Mouse (Mus musculus) thymus, postnatal 4 days (tissue): ENCODE measurements around the gene Pcca.

Experiments used
- DNase-seq: peaks from one replicate; pipeline ENCODE4 v3.0.0; 2021

Gene Pcca

GRCm38 (mm10) chr14:122896106-122896505 is 362.0 kb downstream of the Pcca start:
- DNase-seq = no peak

- DNase-seq = no peak
These were observed 364.4 kb downstream of the Pcca start for GRCm38 (mm10) chr14:122898550-122898949.

GRCm38 (mm10) chr14:122900679-122901078 is 366.6 kb downstream of the Pcca start:
- no peak for DNase-seq

DNA sequence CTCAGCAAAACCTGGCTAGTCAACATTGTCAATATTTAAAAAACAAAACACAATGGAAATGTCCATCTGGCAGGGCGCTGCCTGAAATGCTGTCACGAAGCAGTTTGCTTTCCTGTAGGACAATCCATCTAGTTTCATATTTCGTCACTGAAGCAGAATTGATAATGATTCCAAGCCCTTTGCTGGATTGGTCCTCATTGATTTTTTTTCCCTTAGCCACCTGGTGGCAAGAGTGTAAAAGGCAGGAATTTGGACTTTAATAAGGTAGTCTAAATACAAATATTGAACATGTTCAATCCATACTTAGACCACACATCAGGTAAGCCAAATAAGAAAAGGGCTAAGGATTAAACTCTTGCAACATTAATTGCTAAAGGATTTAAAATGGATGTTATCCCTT is 367.1 kb downstream of the Pcca start:
- no peak for DNase-seq

GRCm38 (mm10) chr14:122901715-122902114 is 367.6 kb downstream of the Pcca start:
- no peak for DNase-seq

GRCm38 (mm10) chr14:122902136-122902535 is 368.0 kb downstream of the Pcca start:
- DNase-seq = peak; percentile 41

DNA sequence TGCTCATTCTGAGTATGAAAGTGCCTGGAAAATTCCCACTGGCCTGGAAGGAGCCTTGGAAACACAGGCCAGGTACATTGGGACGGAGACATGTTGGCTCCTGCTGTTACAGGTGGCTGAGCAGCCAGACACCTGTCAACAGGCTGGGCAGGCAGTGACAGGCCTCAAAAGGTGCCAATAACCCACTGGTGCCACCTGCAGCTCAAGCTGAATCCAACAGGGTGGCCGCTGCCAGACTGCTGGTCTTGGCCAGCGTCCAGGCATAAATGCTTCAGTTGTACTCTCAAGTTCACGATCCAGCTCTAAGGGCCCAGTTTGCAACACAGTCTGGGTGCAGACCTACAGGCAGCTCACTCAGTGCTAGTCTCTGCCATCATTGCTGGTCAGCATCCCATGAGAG is 368.8 kb downstream of the Pcca start:
- peak; percentile 19 for DNase-seq

DNA sequence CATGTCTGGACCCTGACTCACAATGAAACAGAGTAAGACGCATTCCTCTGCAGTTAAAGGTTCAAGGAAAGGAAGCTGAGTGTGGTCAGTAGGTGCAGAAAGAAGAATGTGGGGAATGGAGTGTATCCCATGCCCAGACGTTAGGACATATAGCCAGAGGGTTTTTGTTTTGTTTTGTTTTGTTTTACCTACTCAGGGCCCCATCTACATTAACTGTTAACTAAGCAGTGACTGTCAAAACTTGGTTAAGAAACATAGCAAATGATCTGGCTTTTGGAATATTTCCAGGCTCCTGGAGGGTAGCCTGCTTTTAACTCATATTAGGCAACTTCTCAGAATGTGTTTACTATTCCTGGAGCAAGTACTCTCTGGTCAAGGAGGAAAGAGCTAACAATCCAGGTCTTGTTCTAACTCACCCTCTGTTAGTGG is 369.8 kb downstream of the Pcca start:
- no peak for DNase-seq

GRCm38 (mm10) chr14:122905007-122905406 is 370.9 kb downstream of the Pcca start:
- no peak for DNase-seq

GRCm38 (mm10) chr14:122908075-122908474 is 374.0 kb downstream of the Pcca start:
- no peak for DNase-seq

DNA sequence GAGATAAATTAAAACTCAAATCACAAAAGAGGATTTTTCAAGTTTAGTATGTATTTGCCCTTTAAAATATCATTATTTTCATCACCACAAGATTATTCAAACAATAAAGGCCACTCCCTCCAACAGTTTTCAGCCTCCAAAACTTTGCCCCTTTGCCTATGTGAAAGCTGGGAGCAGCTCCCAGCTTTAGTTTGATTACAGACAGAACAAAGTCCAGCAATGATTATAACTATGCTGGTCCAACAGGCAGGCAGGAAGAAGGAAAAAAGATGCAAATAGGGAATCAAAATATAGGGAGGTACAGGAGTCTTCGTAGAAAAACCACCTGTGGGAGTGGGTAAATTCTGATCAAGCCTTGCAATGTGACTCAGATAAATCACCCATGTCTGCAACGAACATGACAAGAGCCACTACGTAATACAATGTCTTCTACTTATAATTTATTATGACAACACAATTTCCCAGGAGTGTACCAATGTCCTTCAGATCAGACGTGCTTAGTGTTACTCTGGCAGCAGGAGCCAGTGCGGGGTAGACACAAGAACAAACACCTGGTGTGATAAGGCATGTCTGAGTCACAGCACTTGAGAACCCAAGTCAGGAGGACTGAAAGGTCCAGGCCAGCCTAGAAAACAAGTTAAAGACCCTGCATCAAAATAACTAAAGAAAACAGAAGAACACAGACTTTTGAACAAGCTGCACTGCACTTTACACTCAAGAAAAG is 375.4 kb downstream of the Pcca start:
- DNase-seq = no peak

DNA sequence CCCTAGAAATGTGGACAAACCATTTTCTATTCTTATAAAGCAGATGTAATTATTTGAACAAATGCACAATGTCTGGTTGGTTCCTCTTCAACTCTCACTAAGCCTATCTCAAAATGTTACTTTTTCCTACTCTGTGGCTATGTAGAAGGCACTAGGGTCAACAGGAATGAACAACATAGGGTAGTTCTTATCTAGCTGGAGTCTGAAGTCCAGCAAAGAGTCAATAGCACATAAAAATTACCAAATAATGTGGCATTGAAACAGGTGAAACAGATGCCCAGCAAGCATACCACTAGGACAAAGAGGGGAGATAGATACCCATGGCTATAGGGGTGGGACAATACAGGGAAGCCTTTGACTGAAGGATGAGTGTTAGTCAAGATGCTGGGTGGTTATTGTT is 377.1 kb downstream of the Pcca start:
- DNase-seq = no peak

GRCm38 (mm10) chr14:122912137-122912536 is 378.0 kb downstream of the Pcca start:
- DNase-seq = no peak

DNA sequence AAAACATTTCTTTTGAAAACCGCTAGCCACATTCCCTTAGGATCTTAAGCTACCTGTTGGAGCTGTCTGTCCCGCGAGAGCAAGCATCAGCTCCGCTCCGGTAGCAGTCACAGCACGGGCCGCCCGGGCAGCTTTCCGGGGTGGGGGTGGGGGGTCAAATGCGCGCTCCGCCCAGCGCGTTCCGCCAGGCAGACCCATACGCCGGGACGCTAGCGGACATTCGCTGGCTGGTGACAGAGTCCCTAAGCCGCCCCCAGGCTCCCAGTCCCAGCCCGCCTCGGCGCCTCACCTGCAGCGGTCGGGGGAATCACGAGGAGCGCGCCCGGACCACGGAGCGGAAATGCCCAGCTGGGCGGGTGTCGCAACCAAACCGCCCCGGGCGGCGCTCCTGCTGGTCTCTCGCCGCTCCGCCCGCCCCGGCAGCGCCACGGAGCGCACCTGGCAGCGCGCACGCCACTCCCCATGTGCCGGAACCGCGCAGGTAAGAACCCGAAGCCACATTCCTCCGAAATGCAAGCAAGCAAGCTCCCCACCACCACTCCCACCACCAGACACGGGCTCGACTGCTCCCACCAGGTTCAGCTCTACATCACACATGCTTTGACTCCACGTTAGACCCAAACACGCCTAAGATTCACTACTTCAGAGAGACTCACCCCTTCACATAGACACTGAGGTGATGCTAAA is 378.8 kb downstream of the Pcca start:
- DNase-seq = peak; percentile 81

DNA sequence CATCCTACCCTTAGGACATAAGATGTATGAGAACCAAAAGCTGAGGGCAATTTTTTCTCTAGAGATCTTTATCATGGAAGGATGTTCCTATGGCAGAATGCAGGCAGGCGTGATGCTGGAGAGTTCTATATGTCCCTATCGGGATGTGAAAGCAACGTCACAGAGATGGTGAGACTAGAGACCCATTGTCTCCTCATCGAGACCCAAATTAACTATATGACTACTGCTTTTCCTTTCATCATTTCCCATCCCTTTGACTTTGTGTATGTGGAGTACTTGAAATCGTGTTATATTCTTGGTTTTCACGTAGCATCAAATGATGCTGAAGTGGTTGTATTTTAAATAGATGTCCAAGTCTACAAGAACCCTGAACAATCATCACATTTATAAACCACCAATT is 379.5 kb downstream of the Pcca start, which contains the start of gene Ggact:
Gene Ggact, minus strand, starts transcription at position 101 of the 400 bp plus-strand sequence.
- DNase-seq = no peak

DNA sequence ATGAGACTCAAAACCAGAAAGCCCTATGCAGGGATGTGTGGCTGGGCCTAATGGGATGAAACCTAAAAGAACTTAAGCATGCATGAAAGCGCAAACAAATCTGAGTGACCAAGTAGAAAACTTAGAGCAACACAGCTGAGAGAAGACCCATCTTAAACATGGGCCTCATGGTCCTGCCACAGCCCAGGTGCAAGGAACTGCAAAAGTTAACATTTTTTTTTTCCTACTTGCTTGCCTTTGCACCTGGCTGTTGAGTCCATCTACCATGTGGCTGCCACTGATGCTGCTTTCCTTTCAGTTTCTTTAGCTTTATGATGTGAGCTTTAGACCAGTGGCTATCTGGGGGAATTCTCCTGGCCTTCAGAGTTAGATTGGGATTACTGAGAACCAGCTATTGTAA is 383.6 kb downstream of the Pcca start:
- no peak for DNase-seq

DNA sequence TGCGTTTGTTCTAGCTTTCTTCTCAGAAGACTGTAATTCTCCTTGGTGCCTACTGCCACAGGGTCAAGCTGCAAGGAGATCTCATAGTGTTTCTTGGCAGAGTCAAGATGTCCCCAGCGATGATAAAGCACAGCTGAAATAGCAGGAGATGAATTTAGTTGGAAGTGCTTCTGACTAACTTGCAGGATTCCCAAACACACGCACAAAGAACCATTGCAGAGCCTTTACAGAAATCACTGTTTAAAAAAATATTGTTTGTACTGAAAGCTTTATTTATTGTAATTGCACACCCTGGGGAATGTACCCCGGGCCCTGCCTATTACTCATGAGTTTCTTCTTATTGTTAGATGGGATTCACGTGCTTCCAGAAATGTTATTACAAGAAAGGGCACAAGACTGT is 385.9 kb downstream of the Pcca start:
- DNase-seq = no peak

DNA sequence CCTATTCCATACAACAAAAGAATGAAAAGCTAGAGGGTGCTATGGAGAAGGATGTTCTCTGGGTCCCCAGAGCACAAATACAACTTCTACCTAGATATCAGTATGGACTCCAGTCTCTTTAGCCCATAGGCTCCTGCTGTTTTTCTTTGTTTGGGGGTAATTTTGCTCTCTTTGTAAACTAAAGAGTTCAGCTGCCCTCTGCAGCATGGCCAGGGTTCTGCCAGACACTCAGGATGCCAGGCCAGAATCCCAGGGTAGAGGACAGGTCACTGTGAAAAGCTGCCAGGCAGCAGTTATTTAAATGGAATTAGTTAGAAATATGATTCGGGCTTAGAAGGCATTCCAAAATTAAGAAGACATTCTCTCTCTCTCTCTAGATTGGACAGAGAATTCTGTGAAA is 402.3 kb downstream of the Pcca start:
- no peak for DNase-seq
